Mouse (Mus musculus) testis, adult 2 months (tissue): ENCODE measurements around the gene Csrp3.

Source experiments
- CTCF ChIP-seq: fragments of 200-500 bp; IDR thresholded peaks from 2 replicates; pipeline ENCODE4 v1.5.1; 2012; ENCODE audit warnings: low read depth, mild to moderate bottlenecking, inconsistent platforms, low read length, moderate library complexity; ENCODE audit not compliant: control insufficient read depth, insufficient read depth, insufficient replicate concordance
- POLR2A ChIP-seq: fragments of 200-500 bp; IDR thresholded peaks from 2 replicates; pipeline ENCODE4 v1.6.1; 2012; ENCODE audit warnings: low read depth, mild to moderate bottlenecking, inconsistent platforms, low read length, moderate library complexity; ENCODE audit not compliant: control insufficient read depth

GRCm38 (mm10) chr7:48834989-48835626 is 12.7 kb downstream of the Csrp3 start:
- TF ChIP-seq CTCF (no peak), POLR2A (no peak)
